In genomic region chr7:109875033-109875432, GRCm38 (mm10) we compare ENCODE assay signal across 30 mouse cellular contexts. TPM values are rescaled to one million over a fixed set of nuclear protein-coding genes. Genes with fewer than 3 reads are reported as not detected.
A peak's percentile ranks its signal among the peaks of the same experiment; 100 is the strongest.
DNase-seq lines count a peak whose midpoint lies in the region; ATAC-seq and TF ChIP-seq lines count a peak whose summit lies in the region.
"Had no signal": no experiment of that assay in that cellular context is flagged by ENCODE, and none has a peak within 500 bp of the region (broad histone marks: within the 10 kb centered on the region; RNA-seq: fewer than 3 reads in every experiment).

No protein-coding gene starts in this region.

- peaks cover 17% of the 10 kb centered on the region for H3K4me1 ChIP-seq in forebrain, embryonic 15.5 days
- H3K4me1 ChIP-seq in forebrain, embryonic 12.5 days: no peaks in the 10 kb centered on the region
- no peaks in the 10 kb centered on the region; the same call in 1 of the 2 replicates for H3K4me1 ChIP-seq in midbrain, embryonic 15.5 days
- no peaks in the 10 kb centered on the region for H3K4me1 ChIP-seq in midbrain, postnatal 0 days (ENCODE audit: insufficient read depth, low read length)
- H3K4me1 ChIP-seq in forebrain, embryonic 16.5 days (replicated peaks; ENCODE audit: control insufficient read depth, insufficient read depth, low read length): peaks cover 10% of the 10 kb centered on the region
- H3K4me1 ChIP-seq: limb, embryonic 13.5 days; midbrain, embryonic 12.5 days; neural tube, embryonic 12.5 days had no signal

- no peaks in the 10 kb centered on the region for H3K9me3 ChIP-seq in forebrain, embryonic 15.5 days
- no peaks in the 10 kb centered on the region for H3K9me3 ChIP-seq in forebrain, embryonic 12.5 days
- H3K9me3 ChIP-seq in midbrain, embryonic 15.5 days: no peaks in the 10 kb centered on the region
- H3K9me3 ChIP-seq in midbrain, postnatal 0 days (ENCODE audit: low read length): no peaks in the 10 kb centered on the region
- no peaks in the 10 kb centered on the region for H3K9me3 ChIP-seq in forebrain, embryonic 16.5 days (ENCODE audit: control insufficient read depth, low read length)
- H3K9me3 ChIP-seq: G1E; heart, embryonic 13.5 days; limb, embryonic 13.5 days; lung, embryonic 15.5 days; midbrain, embryonic 12.5 days; neural tube, embryonic 12.5 days had no signal

- H3K4me3 ChIP-seq in forebrain, embryonic 15.5 days: no peak overlapping the region
- H3K4me3 ChIP-seq in forebrain, embryonic 12.5 days (replicated peaks): no peak overlapping the region
- H3K4me3 ChIP-seq in midbrain, embryonic 15.5 days: no peak overlapping the region
- no peak overlapping the region for H3K4me3 ChIP-seq in midbrain, postnatal 0 days (ENCODE audit: low read depth, low read length)
- H3K4me3 ChIP-seq in forebrain, embryonic 16.5 days (replicated peaks; ENCODE audit: low read length): no peak overlapping the region
- H3K4me3 ChIP-seq: gastrocnemius, adult 2 months; heart, embryonic 13.5 days; limb, embryonic 13.5 days; lung, embryonic 15.5 days; midbrain, embryonic 12.5 days; myocyte; neural tube, embryonic 12.5 days had no signal

- ATAC-seq in forebrain, embryonic 15.5 days (replicated peaks): peak; percentile 85
- ATAC-seq in forebrain, embryonic 12.5 days (ENCODE audit: low FRiP score): no peak
- ATAC-seq in midbrain, embryonic 15.5 days (replicated peaks): peak; percentile 50
- ATAC-seq in midbrain, postnatal 0 days (ENCODE audit: low FRiP score): no peak
- ATAC-seq in forebrain, embryonic 16.5 days: peak; percentile 85
- ATAC-seq: intestine, embryonic 16.5 days had no signal

- TF ChIP-seq CTCF in midbrain, postnatal 0 days (IDR thresholded peaks at IDR 0.05): no peak

- no peaks in the 10 kb centered on the region for H3K27me3 ChIP-seq in forebrain, embryonic 15.5 days
- peaks cover 4% of the 10 kb centered on the region; the same call in 1 of the 2 replicates for H3K27me3 ChIP-seq in forebrain, embryonic 12.5 days
- H3K27me3 ChIP-seq in midbrain, embryonic 15.5 days (replicated peaks): no peaks in the 10 kb centered on the region
- no peaks in the 10 kb centered on the region for H3K27me3 ChIP-seq in midbrain, postnatal 0 days (ENCODE audit: insufficient read depth, low read length)
- no peaks in the 10 kb centered on the region for H3K27me3 ChIP-seq in forebrain, embryonic 16.5 days (replicated peaks; ENCODE audit: control insufficient read depth, insufficient read depth, low read length)
- H3K27me3 ChIP-seq: heart, embryonic 13.5 days; limb, embryonic 13.5 days; lung, embryonic 15.5 days; midbrain, embryonic 12.5 days; neural tube, embryonic 12.5 days had no signal

- no peaks in the 10 kb centered on the region for H3K36me3 ChIP-seq in forebrain, embryonic 15.5 days
- H3K36me3 ChIP-seq in forebrain, embryonic 12.5 days (replicated peaks): no peaks in the 10 kb centered on the region
- no peaks in the 10 kb centered on the region for H3K36me3 ChIP-seq in midbrain, embryonic 15.5 days (replicated peaks)
- no peaks in the 10 kb centered on the region for H3K36me3 ChIP-seq in midbrain, postnatal 0 days (ENCODE audit: insufficient read depth, low read length)
- H3K36me3 ChIP-seq in forebrain, embryonic 16.5 days (ENCODE audit: control insufficient read depth, insufficient read depth): no peaks in the 10 kb centered on the region
- H3K36me3 ChIP-seq: G1E; heart, embryonic 13.5 days; limb, embryonic 13.5 days; lung, embryonic 15.5 days; midbrain, embryonic 12.5 days; neural tube, embryonic 12.5 days had no signal

- no peak overlapping the region for H3K4me2 ChIP-seq in forebrain, embryonic 15.5 days (replicated peaks)
- H3K4me2 ChIP-seq in forebrain, embryonic 12.5 days: no peak overlapping the region
- H3K4me2 ChIP-seq in midbrain, embryonic 15.5 days: no peak overlapping the region
- no peak overlapping the region for H3K4me2 ChIP-seq in midbrain, postnatal 0 days (ENCODE audit: low read depth, low read length, poor library complexity, severe bottlenecking)
- H3K4me2 ChIP-seq in forebrain, embryonic 16.5 days (ENCODE audit: low read length): no peak overlapping the region
- H3K4me2 ChIP-seq: heart, embryonic 13.5 days; limb, embryonic 13.5 days; liver, embryonic 11.5 days; lung, embryonic 15.5 days; midbrain, embryonic 12.5 days; neural tube, embryonic 12.5 days had no signal

- no peak overlapping the region for H3K9ac ChIP-seq in forebrain, embryonic 15.5 days (replicated peaks)
- no peak overlapping the region for H3K9ac ChIP-seq in forebrain, embryonic 12.5 days
- H3K9ac ChIP-seq in midbrain, embryonic 15.5 days: no peak overlapping the region
- no peak overlapping the region for H3K9ac ChIP-seq in midbrain, postnatal 0 days (replicated peaks; ENCODE audit: low read length, poor library complexity, severe bottlenecking)
- no peak overlapping the region for H3K9ac ChIP-seq in forebrain, embryonic 16.5 days (replicated peaks; ENCODE audit: low read depth, low read length)
- H3K9ac ChIP-seq: heart, embryonic 13.5 days; limb, embryonic 13.5 days; lung, embryonic 15.5 days; midbrain, embryonic 12.5 days; neural tube, embryonic 12.5 days had no signal

- peak overlapping the region; percentile 66 for H3K27ac ChIP-seq in forebrain, embryonic 15.5 days (replicated peaks)
- no peak overlapping the region for H3K27ac ChIP-seq in forebrain, embryonic 12.5 days
- H3K27ac ChIP-seq in midbrain, embryonic 15.5 days: no peak overlapping the region
- no peak overlapping the region for H3K27ac ChIP-seq in midbrain, postnatal 0 days (ENCODE audit: low read depth, low read length)
- no peak overlapping the region for H3K27ac ChIP-seq in forebrain, embryonic 16.5 days (ENCODE audit: low read length)
- H3K27ac ChIP-seq: gastrocnemius, adult 2 months; heart, embryonic 13.5 days; kidney, postnatal 0 days; limb, embryonic 13.5 days; lung, embryonic 15.5 days; midbrain, embryonic 12.5 days; neural tube, embryonic 12.5 days had no signal

- no peak for DNase-seq in midbrain, postnatal 0 days (ENCODE audit: low spot score)
- no peak for DNase-seq in adrenal gland, adult 8-10 months
- DNase-seq in thymus, adult 18-20 months: no peak
- DNase-seq: adrenal gland, postnatal 36 days; cerebellum, adult 8-10 months; cerebellum, postnatal 25 days; gastrocnemius, adult 2 months; gastrocnemius, postnatal 36 days; heart, adult 18-20 months; heart, postnatal 10 days; kidney, adult 8-10 months; kidney, postnatal 4 days; right cerebral cortex, postnatal 4 days had no signal

RNA-seq across cellular contexts. Expression of gene Scube2, which starts 9.6 kb away (rescaled TPM):
- polyA plus RNA-seq in forebrain, embryonic 15.5 days (2015; fragmentation: Nextera tagmentation; extraction: Ambion mirVana): 0.79 and 0.92 TPM in 2 replicates
- 1.5 and 1.8 TPM in 2 replicates for polyA plus RNA-seq in forebrain, embryonic 12.5 days (2016; fragmentation: Nextera tagmentation; extraction: Ambion mirVana)
- 1.7 and 2.2 TPM in 2 replicates for polyA plus RNA-seq in midbrain, embryonic 15.5 days (2015; fragmentation: Nextera tagmentation; extraction: Ambion mirVana)
- 3.0 and 4.3 TPM in 2 replicates for total RNA-seq in midbrain, postnatal 0 days (2014; rRNA removed)
- 1.3 and 2.2 TPM in 2 replicates for polyA plus RNA-seq in midbrain, postnatal 0 days (2015; fragmentation: Nextera tagmentation; extraction: Ambion mirVana)
- polyA plus RNA-seq in forebrain, embryonic 16.5 days (2015; fragmentation: Nextera tagmentation; extraction: Ambion mirVana): 0.46 and 0.70 TPM in 2 replicates
- 1 to 10 TPM in 3 of 4 experiments, under 1 TPM in 1; 0.49 to 1.2 (median 1.1) TPM for total RNA-seq in adrenal gland, adult 8-10 months (2022)
- total RNA-seq: hematopoietic stem cell, adult 5-6 weeks; megakaryocyte progenitor cell, adult 5-6 weeks had no signal
- polyA plus RNA-seq: myocyte; thymus, postnatal 0 days had no signal

Comparison
In these comparisons a context has a peak if more than half of its experiments do, and no peak if none do; other contexts are left out.
1. ATAC-seq: peak in forebrain, embryonic 15.5 days (single experiment), midbrain, embryonic 15.5 days (single experiment) and forebrain, embryonic 16.5 days (single experiment); none in forebrain, embryonic 12.5 days (single experiment) and midbrain, postnatal 0 days (single experiment).